Mouse (Mus musculus) heart, embryonic 12.5 days (tissue): ENCODE measurements around the gene Nectin2. TPM values are rescaled to one million over a fixed set of nuclear protein-coding genes. Genes with fewer than 3 reads are reported as not detected.

Experiments used
- ATAC-seq: fragments of 200-750 bp; cut with Nextera tagmentation; 2 replicates; pipeline ENCODE4 v1.8.0; 2017; ENCODE audit warnings: moderate TSS enrichment, moderate library complexity; ENCODE audit not compliant: insufficient number of reproducible peaks, low FRiP score
- H3K27ac ChIP-seq: fragments of 300-500 bp; sonication (generic); 2 replicates; pipeline ENCODE4 v1.5.1; 2016; ENCODE audit warnings: mild to moderate bottlenecking, moderate library complexity; ENCODE audit not compliant: poor library complexity, severe bottlenecking
- H3K27me3 ChIP-seq: fragments of 300-500 bp; sonication (generic); replicated peaks from 2 replicates; pipeline ENCODE4 v1.6.1; 2016; ENCODE audit warnings: mild to moderate bottlenecking, moderate library complexity
- H3K36me3 ChIP-seq: fragments of 300-500 bp; sonication (generic); 2 replicates; pipeline ENCODE4 v1.6.1; 2016; ENCODE audit warnings: mild to moderate bottlenecking, moderate library complexity
- H3K4me1 ChIP-seq: fragments of 300-500 bp; sonication (generic); replicated peaks from 2 replicates; pipeline ENCODE4 v1.6.1; 2016; ENCODE audit warnings: mild to moderate bottlenecking
- H3K4me2 ChIP-seq: fragments of 300-500 bp; sonication (generic); 2 replicates; pipeline ENCODE4 v1.6.1; 2016; ENCODE audit warnings: mild to moderate bottlenecking, moderate library complexity
- H3K4me3 ChIP-seq: fragments of 300-500 bp; sonication (generic); 2 replicates; pipeline ENCODE4 v1.5.1; 2016; ENCODE audit warnings: mild to moderate bottlenecking
- H3K9ac ChIP-seq: fragments of 300-500 bp; sonication (generic); 2 replicates; pipeline ENCODE4 v1.6.1; 2016; ENCODE audit warnings: mild to moderate bottlenecking, moderate library complexity
- H3K9me3 ChIP-seq: fragments of 300-500 bp; sonication (generic); replicated peaks from 2 replicates; pipeline ENCODE4 v1.6.1; 2016; ENCODE audit warnings: mild to moderate bottlenecking, moderate library complexity
- WGBS: fragments of 180-500 bp; shearing (Covaris S2); methylation state at CpG from one replicate; pipeline ENCODE4 v1.1.7; 2016; 5-methylcytosine and 5-hydroxymethylcytosine counted together
- polyA plus RNA-seq: library from polyadenylated mRNA; unstranded; fragments of >200 nt; fragmentation: Nextera tagmentation; extraction: Ambion mirVana; gene quantifications from 2 replicates; pipeline ENCODE4 v1.2.1, GENCODE M21; 2016

Gene Nectin2
- polyA plus RNA-seq, 1 experiment from 2014 or later: 101 TPM

- H3K9me3 ChIP-seq: peaks cover 4% of the 10 kb centered on the region; the same call in 1 of the 2 replicates
- WGBS: 69% methylated on average over 8 of the region's 8 CpGs
- no peak overlapping the region for H3K4me2 ChIP-seq
- no peaks in the 10 kb centered on the region for H3K4me1 ChIP-seq
- no peaks in the 10 kb centered on the region for H3K27me3 ChIP-seq
- ATAC-seq: no peak
- H3K36me3 ChIP-seq: no peaks in the 10 kb centered on the region
- no peak overlapping the region for H3K9ac ChIP-seq
- no peak overlapping the region for H3K27ac ChIP-seq
- no peak overlapping the region for H3K4me3 ChIP-seq
Measured at GRCm38 (mm10) chr7:19783630-19784029, 33.3 kb upstream of the Nectin2 start.

- no peak for ATAC-seq
- H3K4me1 ChIP-seq: no peaks in the 10 kb centered on the region
- no peak overlapping the region for H3K27ac ChIP-seq
- WGBS: 88% methylated on average over 4 of the region's 4 CpGs
- H3K27me3 ChIP-seq: no peaks in the 10 kb centered on the region
- H3K36me3 ChIP-seq: no peaks in the 10 kb centered on the region
- no peak overlapping the region for H3K4me2 ChIP-seq
- H3K4me3 ChIP-seq: no peak overlapping the region
- H3K9ac ChIP-seq: no peak overlapping the region
- peaks cover 4% of the 10 kb centered on the region; the same call in 1 of the 2 replicates for H3K9me3 ChIP-seq
Measured at GRCm38 (mm10) chr7:19782645-19783044, 32.4 kb upstream of the Nectin2 start.

- no peak overlapping the region for H3K4me3 ChIP-seq
- no peaks in the 10 kb centered on the region for H3K4me1 ChIP-seq
- no peaks in the 10 kb centered on the region for H3K36me3 ChIP-seq
- no peak for ATAC-seq
- no peak overlapping the region for H3K4me2 ChIP-seq
- H3K9ac ChIP-seq: no peak overlapping the region
- H3K27me3 ChIP-seq: no peaks in the 10 kb centered on the region
- H3K27ac ChIP-seq: no peak overlapping the region
- peaks cover 4% of the 10 kb centered on the region; the same call in 1 of the 2 replicates for H3K9me3 ChIP-seq
- 85% methylated on average over 7 of the region's 7 CpGs for WGBS
Measured at GRCm38 (mm10) chr7:19781741-19782140, 31.5 kb upstream of the Nectin2 start.

- 71% methylated on average over 4 of the region's 4 CpGs for whole genome bisulfite sequencing
- no peaks in the 10 kb centered on the region for H3K27me3 ChIP-seq
- no peak overlapping the region for H3K4me2 ChIP-seq
- H3K4me1 ChIP-seq: no peaks in the 10 kb centered on the region
- no peak for ATAC-seq
- no peak overlapping the region for H3K4me3 ChIP-seq
- peaks cover 4% of the 10 kb centered on the region; the same call in 1 of the 2 replicates for H3K9me3 ChIP-seq
- H3K9ac ChIP-seq: no peak overlapping the region
- no peak overlapping the region for H3K27ac ChIP-seq
- H3K36me3 ChIP-seq: no peaks in the 10 kb centered on the region
Measured at GRCm38 (mm10) chr7:19779903-19780302, 29.6 kb upstream of the Nectin2 start.

GRCm38 (mm10) chr7:19778645-19779044, 28.4 kb upstream of the Nectin2 start:
- H3K4me2 ChIP-seq: no peak overlapping the region
- no peaks in the 10 kb centered on the region for H3K36me3 ChIP-seq
- no peak overlapping the region for H3K27ac ChIP-seq
- no peaks in the 10 kb centered on the region for H3K4me1 ChIP-seq
- H3K4me3 ChIP-seq: no peak overlapping the region
- H3K27me3 ChIP-seq: no peaks in the 10 kb centered on the region
- ATAC-seq: no peak
- no peak overlapping the region for H3K9ac ChIP-seq
- peaks cover 4% of the 10 kb centered on the region; the same call in 1 of the 2 replicates for H3K9me3 ChIP-seq
- 85% methylated on average over 8 of the region's 8 CpGs for WGBS

GRCm38 (mm10) chr7:19777049-19777723, 26.9 kb upstream of the Nectin2 start:
- Histone ChIP-seq H3K27me3 (no peaks in the 10 kb centered on the region), H3K4me1 (no peaks in the 10 kb centered on the region), H3K27ac (no peak overlapping the region), H3K9me3 (peaks cover 4% of the 10 kb centered on the region; the same call in 1 of the 2 replicates), H3K4me3 (no peak overlapping the region), H3K4me2 (no peak overlapping the region), H3K36me3 (no peaks in the 10 kb centered on the region), H3K9ac (no peak overlapping the region)
- ATAC-seq: no peak
- WGBS: 83% methylated on average over 11 of the region's 11 CpGs

GRCm38 (mm10) chr7:19771682-19772081, 21.4 kb upstream of the Nectin2 start:
- Histone ChIP-seq H3K4me1 (peaks cover 31% of the 10 kb centered on the region), H3K27ac (no peak overlapping the region), H3K9ac (no peak overlapping the region), H3K27me3 (no peaks in the 10 kb centered on the region), H3K9me3 (no peaks in the 10 kb centered on the region), H3K4me3 (no peak overlapping the region), H3K36me3 (peaks cover 9% of the 10 kb centered on the region), H3K4me2 (peak overlapping the region; percentile 85)
- WGBS: 53% methylated on average over 4 of the region's 4 CpGs
- no peak for ATAC-seq

GRCm38 (mm10) chr7:19770984-19771391, 20.7 kb upstream of the Nectin2 start, which contains the start of gene Bcam:
Gene Bcam, minus strand, starts transcription at chr7:19771016.
- H3K9ac ChIP-seq: peak within 1 kb of the TSS; percentile 83
- no peaks in the 10 kb centered on the region for H3K9me3 ChIP-seq
- H3K4me1 ChIP-seq: peaks cover 31% of the 10 kb centered on the region
- H3K4me2 ChIP-seq: peak within 1 kb of the TSS; percentile 85
- peaks cover 16% of the 10 kb centered on the region for H3K36me3 ChIP-seq
- H3K27ac ChIP-seq: peak within 1 kb of the TSS; percentile 62
- 2% methylated on average over 9 of the region's 9 CpGs for WGBS
- H3K27me3 ChIP-seq: no peaks in the 10 kb centered on the region
- peak; percentile 44 for ATAC-seq
- H3K4me3 ChIP-seq: peak within 1 kb of the TSS; percentile 71

- Histone ChIP-seq H3K27ac (peak overlapping the region; percentile 62), H3K4me2 (peak overlapping the region; percentile 85), H3K27me3 (no peaks in the 10 kb centered on the region), H3K4me1 (peaks cover 31% of the 10 kb centered on the region), H3K4me3 (peak overlapping the region; percentile 71), H3K9ac (peak overlapping the region; percentile 83), H3K36me3 (peaks cover 21% of the 10 kb centered on the region), H3K9me3 (no peaks in the 10 kb centered on the region)
- ATAC-seq: peak; percentile 85
- under 1% methylated on average over 28 of the region's 28 CpGs for WGBS
Measured at GRCm38 (mm10) chr7:19770375-19770754, 20.1 kb upstream of the Nectin2 start.

- H3K4me2 ChIP-seq: peak overlapping the region; percentile 85
- WGBS: 8% methylated on average over 16 of the region's 16 CpGs
- peaks cover 27% of the 10 kb centered on the region for H3K36me3 ChIP-seq
- H3K9me3 ChIP-seq: no peaks in the 10 kb centered on the region
- peak overlapping the region; percentile 62 for H3K27ac ChIP-seq
- H3K4me3 ChIP-seq: peak overlapping the region; percentile 71
- H3K9ac ChIP-seq: peak overlapping the region; percentile 83
- H3K27me3 ChIP-seq: no peaks in the 10 kb centered on the region
- ATAC-seq: no peak; the same call in 1 of the 2 replicates
- peaks cover 31% of the 10 kb centered on the region for H3K4me1 ChIP-seq
Measured at GRCm38 (mm10) chr7:19769434-19770374, 19.4 kb upstream of the Nectin2 start.

GRCm38 (mm10) chr7:19769001-19769400, 18.7 kb upstream of the Nectin2 start:
- 19% methylated on average over 4 of the region's 4 CpGs for WGBS
- peaks cover 31% of the 10 kb centered on the region for H3K4me1 ChIP-seq
- H3K27me3 ChIP-seq: no peaks in the 10 kb centered on the region
- no peak for ATAC-seq
- H3K9ac ChIP-seq: peak overlapping the region; percentile 83
- H3K4me3 ChIP-seq: peak overlapping the region; percentile 71
- H3K9me3 ChIP-seq: no peaks in the 10 kb centered on the region
- peak overlapping the region; percentile 85 for H3K4me2 ChIP-seq
- peak overlapping the region; percentile 62; the same call in 1 of the 2 replicates for H3K27ac ChIP-seq
- H3K36me3 ChIP-seq: peaks cover 33% of the 10 kb centered on the region
